Mouse (Mus musculus): ENCODE measurements around the gene Pigh. TPM values are rescaled to one million over a fixed set of nuclear protein-coding genes. Genes with fewer than 3 reads are reported as not detected.

Pigh gene
- total RNA-seq, 2 experiments from 2014 or later = 11.0 to 12.7 TPM

Other genes starting within 250 kb of the Pigh start
- gene Atp6v1d, start 228.0 kb downstream of the Pigh start, total RNA-seq (2014; fragmentation: Nextera tagmentation) = 53.3 and 74.5 TPM in 2 replicates
- 15.3 and 27.9 TPM in 2 replicates for gene Atp6v1d, start 228.0 kb downstream of the Pigh start, total RNA-seq (2017)
- gene Eif2s1, start 227.8 kb downstream of the Pigh start, total RNA-seq (2014; fragmentation: Nextera tagmentation) = 88.2 and 99.2 TPM in 2 replicates
- 137 and 156 TPM in 2 replicates for gene Eif2s1, start 227.8 kb downstream of the Pigh start, total RNA-seq (2017)
- 2.2 TPM in 1 of 2 replicates, not detected in the other for gene Plek2, start 182.7 kb downstream of the Pigh start, total RNA-seq (2014; fragmentation: Nextera tagmentation)
- 0.66 TPM in 1 of 2 replicates, not detected in the other for gene Plek2, start 182.7 kb downstream of the Pigh start, total RNA-seq (2017)
- 12.2 and 22.1 TPM in 2 replicates for gene Tmem229b, start 82.0 kb downstream of the Pigh start, total RNA-seq (2014; fragmentation: Nextera tagmentation)
- gene Tmem229b, start 82.0 kb downstream of the Pigh start, total RNA-seq (2017) = 8.5 and 10.6 TPM in 2 replicates
- not detected in 2 replicates for gene Plekhh1, start 60.5 kb downstream of the Pigh start, total RNA-seq (2014; fragmentation: Nextera tagmentation)
- gene Plekhh1, start 60.5 kb downstream of the Pigh start, total RNA-seq (2017) = not detected in 2 replicates
- gene Arg2, start 41.1 kb upstream of the Pigh start, total RNA-seq (2014; fragmentation: Nextera tagmentation) = not detected in 2 replicates
- gene Arg2, start 41.1 kb upstream of the Pigh start, total RNA-seq (2017) = not detected in 2 replicates
- 40.5 and 50.0 TPM in 2 replicates for gene Vti1b, start 83.0 kb upstream of the Pigh start, total RNA-seq (2014; fragmentation: Nextera tagmentation)
- 141 and 215 TPM in 2 replicates for gene Vti1b, start 83.0 kb upstream of the Pigh start, total RNA-seq (2017)
- gene Rdh11, start 102.6 kb upstream of the Pigh start, total RNA-seq (2014; fragmentation: Nextera tagmentation) = 17.3 and 24.7 TPM in 2 replicates
- 29.6 and 30.5 TPM in 2 replicates for gene Rdh11, start 102.6 kb upstream of the Pigh start, total RNA-seq (2017)
- gene Rdh12, start 119.3 kb upstream of the Pigh start, total RNA-seq (2014; fragmentation: Nextera tagmentation) = 1.2 and 5.7 TPM in 2 replicates
- gene Rdh12, start 119.3 kb upstream of the Pigh start, total RNA-seq (2017) = 0.19 TPM in 1 of 2 replicates, not detected in the other
- gene Zfyve26, start 206.7 kb upstream of the Pigh start, total RNA-seq (2014; fragmentation: Nextera tagmentation) = 27.5 and 28.6 TPM in 2 replicates
- 16.4 and 22.3 TPM in 2 replicates for gene Zfyve26, start 206.7 kb upstream of the Pigh start, total RNA-seq (2017)
- 13.5 and 20.9 TPM in 2 replicates for gene Rad51b, start 207.6 kb upstream of the Pigh start, total RNA-seq (2014; fragmentation: Nextera tagmentation)
- 9.4 and 10.0 TPM in 2 replicates for gene Rad51b, start 207.6 kb upstream of the Pigh start, total RNA-seq (2017)